Mouse (Mus musculus) naive thymus-derived CD4-positive, alpha-beta T cell, adult 2 months (primary cell): ENCODE results near the gene Tef.

Source experiments
- DNase-seq: peaks from one replicate; pipeline ENCODE4 v3.0.0-alpha.2; 2011; ENCODE audit warnings: low read depth

Gene Tef

GRCm38 (mm10) chr15:81802001-81802890 lies at the start of gene Tef:
TSS of gene Tef (plus strand) at chr15:81802421.
- peak; percentile 85 for DNase-seq

GRCm38 (mm10) chr15:81753669-81754068 lies 48.6 kb upstream of the Tef start:
- no peak for DNase-seq

- no peak for DNase-seq
These were observed 43.5 kb upstream of the Tef start for GRCm38 (mm10) chr15:81758701-81759100.

GRCm38 (mm10) chr15:81759542-81759941 lies 42.7 kb upstream of the Tef start:
- no peak for DNase-seq

- DNase-seq, result no peak
These were observed 41.7 kb upstream of the Tef start for GRCm38 (mm10) chr15:81760361-81761079.

- DNase-seq, result no peak
These were observed 40.8 kb upstream of the Tef start for GRCm38 (mm10) chr15:81761381-81761780.

GRCm38 (mm10) chr15:81761959-81762358 lies 40.3 kb upstream of the Tef start:
- no peak for DNase-seq

GRCm38 (mm10) chr15:81764573-81764972 lies 37.6 kb upstream of the Tef start:
- no peak for DNase-seq

- no peak for DNase-seq
These were observed 36.6 kb upstream of the Tef start for GRCm38 (mm10) chr15:81765651-81766050.

GRCm38 (mm10) chr15:81766439-81766838 lies 35.8 kb upstream of the Tef start:
- DNase-seq, result no peak

- DNase-seq, result no peak
These were observed 33.2 kb upstream of the Tef start for GRCm38 (mm10) chr15:81769037-81769436.

GRCm38 (mm10) chr15:81772431-81773120 lies 29.6 kb upstream of the Tef start:
- DNase-seq, result no peak

GRCm38 (mm10) chr15:81774505-81775171 lies 27.6 kb upstream of the Tef start:
- DNase-seq, result no peak

- no peak for DNase-seq
These were observed 25.4 kb upstream of the Tef start for GRCm38 (mm10) chr15:81776631-81777422.

- DNase-seq, result no peak
These were observed 20.4 kb upstream of the Tef start for GRCm38 (mm10) chr15:81781816-81782215.

GRCm38 (mm10) chr15:81784762-81785161 lies 17.5 kb upstream of the Tef start:
- no peak for DNase-seq

GRCm38 (mm10) chr15:81785701-81786100 lies 16.5 kb upstream of the Tef start:
- DNase-seq, result no peak

- no peak for DNase-seq
These were observed 14.7 kb upstream of the Tef start for GRCm38 (mm10) chr15:81787525-81787924.

- DNase-seq, result no peak
These were observed 9.8 kb upstream of the Tef start for GRCm38 (mm10) chr15:81792444-81792843.

GRCm38 (mm10) chr15:81796228-81796627 lies 6.0 kb upstream of the Tef start:
- peak; percentile 23 for DNase-seq

GRCm38 (mm10) chr15:81797861-81798260 lies 4.4 kb upstream of the Tef start:
- no peak for DNase-seq
